Mouse (Mus musculus) C2C12 (cell line): Measurements from ENCODE around the gene Steap2.

Experiments
- CEBPB ChIP-seq: IDR thresholded peaks from one replicate; pipeline ENCODE4 v1.6.1; 2011; ENCODE audit warnings: low read depth, mild to moderate bottlenecking, control low read depth, moderate library complexity
- CTCF ChIP-seq: IDR thresholded peaks from one replicate; pipeline ENCODE4 v1.5.1; 2011; ENCODE audit not compliant: control insufficient read depth, insufficient read depth, insufficient read length
- FOSL1 ChIP-seq: IDR thresholded peaks from one replicate; pipeline ENCODE4 v1.8.0; 2011; ENCODE audit warnings: mild to moderate bottlenecking, low read length; ENCODE audit not compliant: poor library complexity, insufficient read depth, severe bottlenecking
- MAX ChIP-seq: IDR thresholded peaks from one replicate; pipeline ENCODE4 v1.6.1; 2011; ENCODE audit warnings: mild to moderate bottlenecking, control low read depth
- MYOD1 ChIP-seq: IDR thresholded peaks from one replicate; pipeline ENCODE4 v1.6.1; 2011; ENCODE audit warnings: low read depth; ENCODE audit not compliant: control insufficient read depth, insufficient read length
- MYOG ChIP-seq: IDR thresholded peaks from one replicate; pipeline ENCODE4 v1.6.1; 2011; ENCODE audit not compliant: control insufficient read depth, insufficient read length; ENCODE audit errors: extremely low read depth
- USF1 ChIP-seq: IDR thresholded peaks from one replicate; pipeline ENCODE4 v1.6.1; 2011; ENCODE audit warnings: low read depth, mild to moderate bottlenecking, control low read depth, moderate library complexity

- TF ChIP-seq CTCF (no peak), MYOG (no peak), MAX (no peak), USF1 (no peak), CEBPB (no peak), MYOD1 (no peak), FOSL1 (no peak)
Observed at GRCm38 (mm10) chr5:5683292-5683691, 11.1 kb downstream of the Steap2 start.
